Mouse (Mus musculus): Measurements from ENCODE around the gene Kmt2a. TPM values are rescaled to one million over a fixed set of nuclear protein-coding genes. Genes with fewer than 3 reads are reported as not detected.

Kmt2a gene
- polyA plus RNA-seq, 1 experiment from 2014 or later: 13.4 TPM

- Histone ChIP-seq H3K27me3 (ENCODE audit: control insufficient read depth, insufficient read depth, low read length) (no peaks in the 10 kb centered on the region), H3K4me3 (ENCODE audit: low read depth, low read length) (no peak overlapping the region), H3K36me3 (ENCODE audit: control insufficient read depth, insufficient read depth, low read length) (peaks cover 53% of the 10 kb centered on the region), H3K9ac (ENCODE audit: low read length) (no peak overlapping the region), H3K9me3 (ENCODE audit: control insufficient read depth, low read length) (no peaks in the 10 kb centered on the region), H3K4me1 (ENCODE audit: control insufficient read depth, insufficient read depth, low read length) (no peaks in the 10 kb centered on the region), H3K27ac (ENCODE audit: low read depth, low read length) (no peak overlapping the region), H3K4me2 (ENCODE audit: low read depth) (no peak overlapping the region)
- DNase-seq (ENCODE audit: low spot score) (no peak), ATAC-seq (ENCODE audit: insufficient read depth, low FRiP score, low TSS enrichment) (no peak)
- WGBS: 94% methylated on average over 15 of the region's 15 CpGs
These were observed 60.9 kb downstream of the Kmt2a start for GRCm38 (mm10) chr9:44819920-44820827.

- Histone ChIP-seq H3K27ac (ENCODE audit: low read depth, low read length) (no peak overlapping the region), H3K9me3 (ENCODE audit: control insufficient read depth, low read length) (no peaks in the 10 kb centered on the region), H3K4me2 (ENCODE audit: low read depth) (no peak overlapping the region), H3K4me3 (ENCODE audit: low read depth, low read length) (no peak overlapping the region), H3K9ac (ENCODE audit: low read length) (no peak overlapping the region), H3K4me1 (ENCODE audit: control insufficient read depth, insufficient read depth, low read length) (no peaks in the 10 kb centered on the region), H3K27me3 (ENCODE audit: control insufficient read depth, insufficient read depth, low read length) (no peaks in the 10 kb centered on the region), H3K36me3 (ENCODE audit: control insufficient read depth, insufficient read depth, low read length) (peaks cover 53% of the 10 kb centered on the region)
- ATAC-seq (ENCODE audit: insufficient read depth, low FRiP score, low TSS enrichment) (no peak), DNase-seq (ENCODE audit: low spot score) (no peak)
- 89% methylated on average over 5 of the region's 5 CpGs for WGBS
These were observed 63.6 kb downstream of the Kmt2a start for GRCm38 (mm10) chr9:44817522-44817921.

DNA sequence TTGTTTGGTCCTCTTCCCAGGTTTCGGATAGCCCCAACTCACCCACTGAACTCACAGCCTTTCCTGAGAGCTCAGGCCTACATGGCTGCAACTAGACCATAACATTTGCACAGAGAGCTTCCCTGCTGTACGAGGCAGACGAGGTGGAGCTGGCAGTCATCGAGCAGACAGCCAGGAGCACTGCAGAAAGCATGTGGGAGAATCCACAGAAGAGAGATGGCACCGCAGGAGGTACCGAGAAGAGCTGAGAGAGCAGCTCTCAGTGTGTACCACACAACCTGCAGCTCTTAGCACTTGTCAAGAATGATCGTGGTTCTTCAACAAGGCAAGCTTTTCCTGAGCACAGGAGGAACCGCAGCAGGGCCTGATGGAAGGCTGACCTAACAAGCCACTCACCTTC lies 66.9 kb downstream of the Kmt2a start:
- H3K9ac ChIP-seq (ENCODE audit: low read length): no peak overlapping the region
- no peaks in the 10 kb centered on the region for H3K4me1 ChIP-seq (ENCODE audit: control insufficient read depth, insufficient read depth, low read length)
- DNase-seq (ENCODE audit: low spot score): no peak
- no peak overlapping the region for H3K27ac ChIP-seq (ENCODE audit: low read depth, low read length)
- no peaks in the 10 kb centered on the region for H3K9me3 ChIP-seq (ENCODE audit: control insufficient read depth, low read length)
- ATAC-seq (ENCODE audit: insufficient read depth, low FRiP score, low TSS enrichment): no peak
- no peak overlapping the region for H3K4me3 ChIP-seq (ENCODE audit: low read depth, low read length)
- H3K27me3 ChIP-seq (ENCODE audit: control insufficient read depth, insufficient read depth, low read length): no peaks in the 10 kb centered on the region
- WGBS: 95% methylated on average over 8 of the region's 8 CpGs
- H3K36me3 ChIP-seq (ENCODE audit: control insufficient read depth, insufficient read depth, low read length): peaks cover 46% of the 10 kb centered on the region
- no peak overlapping the region for H3K4me2 ChIP-seq (ENCODE audit: low read depth)

DNA sequence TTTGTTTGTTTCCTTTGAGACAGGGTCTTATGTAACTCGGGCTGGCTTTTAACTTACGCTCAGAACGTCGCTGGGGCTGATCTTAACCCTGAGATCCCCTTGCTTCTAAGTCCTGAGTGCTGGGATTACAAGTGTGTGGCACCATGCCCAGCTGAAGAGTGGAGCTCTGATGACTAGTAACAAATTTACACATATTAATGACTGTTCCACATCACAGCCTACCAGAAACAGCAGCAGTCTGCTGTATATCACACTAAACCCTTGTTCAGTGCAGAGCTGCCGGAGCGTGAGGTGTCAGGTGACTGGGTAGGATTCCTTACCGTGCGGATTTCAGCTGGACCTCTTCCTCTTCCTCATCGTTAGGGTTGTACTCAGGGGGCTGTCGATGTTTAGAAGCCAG lies 70.8 kb downstream of the Kmt2a start:
- 94% methylated on average over 10 of the region's 10 CpGs for WGBS
- no peak for ATAC-seq (ENCODE audit: insufficient read depth, low FRiP score, low TSS enrichment)
- H3K4me3 ChIP-seq (ENCODE audit: low read depth, low read length): no peak overlapping the region

DNA sequence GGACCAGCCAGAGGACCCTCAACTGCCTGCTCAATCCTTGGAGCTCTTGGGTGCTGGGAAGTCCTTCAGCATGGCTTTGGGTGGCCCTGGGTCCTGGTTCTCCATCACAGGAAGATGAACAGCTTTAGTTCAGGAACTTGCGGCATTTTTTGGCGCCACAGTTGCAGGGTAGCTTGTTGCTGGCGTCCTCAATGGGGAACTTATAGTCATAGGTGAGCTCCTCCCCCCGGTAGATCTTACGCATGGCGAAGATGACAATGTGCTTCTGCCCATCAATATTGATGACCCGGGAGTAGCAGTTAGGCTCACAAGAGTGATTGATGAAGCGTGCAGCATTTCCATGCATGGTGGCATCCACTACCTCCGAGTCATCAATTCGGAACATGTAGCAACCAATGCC lies 73.3 kb downstream of the Kmt2a start:
- H3K4me1 ChIP-seq (ENCODE audit: control insufficient read depth, insufficient read depth, low read length): no peaks in the 10 kb centered on the region
- H3K4me2 ChIP-seq (ENCODE audit: low read depth): no peak overlapping the region
- no peak overlapping the region for H3K4me3 ChIP-seq (ENCODE audit: low read depth, low read length)
- H3K27me3 ChIP-seq (ENCODE audit: control insufficient read depth, insufficient read depth, low read length): no peaks in the 10 kb centered on the region
- H3K36me3 ChIP-seq (ENCODE audit: control insufficient read depth, insufficient read depth, low read length): peaks cover 35% of the 10 kb centered on the region
- DNase-seq (ENCODE audit: low spot score): no peak
- H3K9me3 ChIP-seq (ENCODE audit: control insufficient read depth, low read length): no peaks in the 10 kb centered on the region
- WGBS: 95% methylated on average over 10 of the region's 10 CpGs
- H3K27ac ChIP-seq (ENCODE audit: low read depth, low read length): no peak overlapping the region
- H3K9ac ChIP-seq (ENCODE audit: low read length): no peak overlapping the region
- ATAC-seq (ENCODE audit: insufficient read depth, low FRiP score, low TSS enrichment): no peak

More for the DNA sequence above, 70.8 kb downstream of the Kmt2a start:
- Histone ChIP-seq H3K36me3 (ENCODE audit: control insufficient read depth, insufficient read depth, low read length) (peaks cover 44% of the 10 kb centered on the region), H3K27me3 (ENCODE audit: control insufficient read depth, insufficient read depth, low read length) (no peaks in the 10 kb centered on the region), H3K27ac (ENCODE audit: low read depth, low read length) (no peak overlapping the region), H3K9ac (ENCODE audit: low read length) (no peak overlapping the region), H3K4me1 (ENCODE audit: control insufficient read depth, insufficient read depth, low read length) (no peaks in the 10 kb centered on the region), H3K4me2 (ENCODE audit: low read depth) (no peak overlapping the region), H3K9me3 (ENCODE audit: control insufficient read depth, low read length) (no peaks in the 10 kb centered on the region)
- DNase-seq (ENCODE audit: low spot score): no peak

GRCm38 (mm10) chr9:44807141-44807540 lies 74.0 kb downstream of the Kmt2a start:
- WGBS: 75% methylated on average over 5 of the region's 5 CpGs
- ATAC-seq (ENCODE audit: insufficient read depth, low FRiP score, low TSS enrichment) (no peak), DNase-seq (ENCODE audit: low spot score) (no peak)
- Histone ChIP-seq H3K9ac (ENCODE audit: low read length) (no peak overlapping the region), H3K4me2 (ENCODE audit: low read depth) (no peak overlapping the region), H3K27me3 (ENCODE audit: control insufficient read depth, insufficient read depth, low read length) (no peaks in the 10 kb centered on the region), H3K4me1 (ENCODE audit: control insufficient read depth, insufficient read depth, low read length) (no peaks in the 10 kb centered on the region), H3K4me3 (ENCODE audit: low read depth, low read length) (no peak overlapping the region), H3K9me3 (ENCODE audit: control insufficient read depth, low read length) (no peaks in the 10 kb centered on the region), H3K36me3 (ENCODE audit: control insufficient read depth, insufficient read depth, low read length) (peaks cover 33% of the 10 kb centered on the region), H3K27ac (ENCODE audit: low read depth, low read length) (no peak overlapping the region)

DNA sequence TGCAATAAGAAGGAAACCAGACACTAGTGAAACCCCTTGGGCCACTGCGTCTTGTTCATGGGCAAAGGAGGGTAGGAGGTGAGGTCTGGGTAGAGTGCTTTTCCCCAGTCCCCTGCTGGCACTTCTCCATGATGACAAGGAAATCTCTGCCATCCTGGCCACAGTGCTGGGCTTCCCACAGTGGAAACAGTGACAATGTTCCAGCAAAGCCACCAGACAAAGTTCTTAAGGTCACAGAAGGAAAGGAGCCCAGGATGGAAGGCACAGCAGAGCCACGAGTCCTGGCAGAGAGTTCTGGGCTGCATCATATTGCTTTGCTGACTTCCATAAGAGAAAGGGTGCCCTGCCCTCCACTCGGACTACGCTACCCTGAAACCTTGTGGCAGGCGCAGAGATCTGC lies 75.6 kb downstream of the Kmt2a start:
- ATAC-seq (ENCODE audit: insufficient read depth, low FRiP score, low TSS enrichment): no peak

DNA sequence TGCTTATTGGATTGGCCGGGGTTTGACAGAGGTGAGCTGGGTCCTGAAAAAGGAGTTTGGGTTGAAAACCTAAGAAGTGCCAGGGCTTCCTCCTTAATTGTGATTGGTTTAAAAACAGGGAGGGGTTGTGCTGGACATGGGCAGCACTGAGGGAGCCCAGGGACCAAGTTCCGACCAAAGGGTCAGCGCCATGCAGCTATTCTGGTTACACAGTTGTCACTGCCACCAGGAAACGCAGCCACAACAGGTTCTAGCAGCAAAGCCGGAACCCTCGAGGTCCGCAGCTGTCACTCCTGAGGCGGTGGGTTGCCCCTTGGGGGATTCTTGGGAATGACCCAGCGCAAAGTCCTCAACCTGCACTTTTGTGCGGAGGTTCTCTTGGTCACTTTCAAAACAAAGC lies 76.4 kb downstream of the Kmt2a start:
- H3K9ac ChIP-seq (ENCODE audit: low read length): no peak overlapping the region
- ATAC-seq (ENCODE audit: insufficient read depth, low FRiP score, low TSS enrichment) (no peak), DNase-seq (ENCODE audit: low spot score) (no peak)
- H3K9me3 ChIP-seq (ENCODE audit: control insufficient read depth, low read length): no peaks in the 10 kb centered on the region
- peaks cover 21% of the 10 kb centered on the region for H3K36me3 ChIP-seq (ENCODE audit: control insufficient read depth, insufficient read depth, low read length)
- no peaks in the 10 kb centered on the region for H3K27me3 ChIP-seq (ENCODE audit: control insufficient read depth, insufficient read depth, low read length)
- no peak overlapping the region for H3K4me3 ChIP-seq (ENCODE audit: low read depth, low read length)
- WGBS: 89% methylated on average over 10 of the region's 10 CpGs
- H3K27ac ChIP-seq (ENCODE audit: low read depth, low read length): no peak overlapping the region
- H3K4me1 ChIP-seq (ENCODE audit: control insufficient read depth, insufficient read depth, low read length): 0 out of 2 replicates have a peak, but pooled peaks cover 2% of the 10 kb centered on the region
- no peak overlapping the region for H3K4me2 ChIP-seq (ENCODE audit: low read depth)

More for the DNA sequence above, 75.6 kb downstream of the Kmt2a start:
- Histone ChIP-seq H3K27me3 (ENCODE audit: control insufficient read depth, insufficient read depth, low read length) (no peaks in the 10 kb centered on the region), H3K9me3 (ENCODE audit: control insufficient read depth, low read length) (no peaks in the 10 kb centered on the region), H3K4me2 (ENCODE audit: low read depth) (no peak overlapping the region), H3K4me1 (ENCODE audit: control insufficient read depth, insufficient read depth, low read length) (no peaks in the 10 kb centered on the region), H3K27ac (ENCODE audit: low read depth, low read length) (no peak overlapping the region), H3K9ac (ENCODE audit: low read length) (no peak overlapping the region), H3K36me3 (ENCODE audit: control insufficient read depth, insufficient read depth, low read length) (peaks cover 28% of the 10 kb centered on the region), H3K4me3 (ENCODE audit: low read depth, low read length) (no peak overlapping the region)
- no peak for DNase-seq (ENCODE audit: low spot score)
- 93% methylated on average over 5 of the region's 5 CpGs for WGBS
